Mouse (Mus musculus): ENCODE measurements around the gene Gas1.

- no peak for TF ChIP-seq CTCF (IDR thresholded peaks at IDR 0.05)
- no peak for TF ChIP-seq EP300 (IDR thresholded peaks at IDR 0.05)
These were observed 12.8 kb upstream of the Gas1 start for GRCm38 (mm10) chr13:60189923-60190322.
